Comparison of ENCODE assay signal across 8 mouse cellular contexts in genomic region chr6:71398829-71399609, GRCm38 (mm10). TPM values are rescaled to one million over a fixed set of nuclear protein-coding genes. Genes with fewer than 3 reads are reported as not detected.
A peak's percentile ranks its signal among the peaks of the same experiment; 100 is the strongest.
DNase-seq lines count a peak whose midpoint lies in the region; ATAC-seq and TF ChIP-seq lines count a peak whose summit lies in the region.

No protein-coding gene starts in this region.

- H3K36me3 ChIP-seq in lung, postnatal 0 days (ENCODE audit: insufficient read depth, low read length) = peaks cover 5% of the 10 kb centered on the region; the same call in 1 of the 2 replicates

- TF ChIP-seq CTCF in gastrocnemius, adult 2 months (IDR thresholded peaks at IDR 0.05) = peak; percentile 68
- peak; percentile 77 for TF ChIP-seq CTCF in lung, postnatal 0 days (IDR thresholded peaks at IDR 0.05)

- no peaks in the 10 kb centered on the region for H3K9me3 ChIP-seq in lung, postnatal 0 days (ENCODE audit: low read length)

- DNase-seq in gastrocnemius, adult 2 months = no peak
- no peak for DNase-seq in gastrocnemius, adult 8-10 months (ENCODE audit: low spot score in 2 of 2)
- DNase-seq in lung, postnatal 0 days (ENCODE audit: low spot score) = peak; percentile 50
- DNase-seq in lung, adult 18-20 months = no peak
- peak; percentile 35 for DNase-seq in c-Kit-positive CD71-negative TER-119-negative erythroid progenitor cells, embryonic 14.5 days (ENCODE audit: low read depth)
- peak; percentile 62 for DNase-seq in induced T-regulatory cell, adult 2 months (ENCODE audit: low read depth)
- peak; percentile 49 for DNase-seq in thymus, postnatal 25 days
- DNase-seq in spleen, postnatal 10 days (ENCODE audit: low spot score in 2 of 2) = no peak

- no peaks in the 10 kb centered on the region for H3K4me1 ChIP-seq in lung, postnatal 0 days (ENCODE audit: insufficient read depth, low read depth, low read length)

- 79% methylated on average over 4 of the region's 4 CpGs for WGBS in lung, postnatal 0 days

- no peak overlapping the region for H3K9ac ChIP-seq in lung, postnatal 0 days (replicated peaks; ENCODE audit: low read depth)

- no peak overlapping the region for H3K4me3 ChIP-seq in gastrocnemius, adult 2 months
- no peak overlapping the region for H3K4me3 ChIP-seq in lung, postnatal 0 days (ENCODE audit: low read depth, low read length)

- H3K4me2 ChIP-seq in lung, postnatal 0 days (replicated peaks; ENCODE audit: low read depth, low read length) = no peak overlapping the region

- H3K27ac ChIP-seq in gastrocnemius, adult 2 months = no peak overlapping the region
- H3K27ac ChIP-seq in lung, postnatal 0 days (ENCODE audit: low read length) = no peak overlapping the region

- intact Hi-C loops in gastrocnemius, adult 2 months (cut with DNase I) = loop anchor here (2.0 to 5.0 kb wide), 2 partner anchors 157 to 232 kb away; no protein-coding TSS in a partner anchor

- no peak for ATAC-seq in lung, postnatal 0 days

- no peaks in the 10 kb centered on the region for H3K27me3 ChIP-seq in lung, postnatal 0 days (replicated peaks; ENCODE audit: insufficient read depth, low read length)

- TF ChIP-seq EP300 in lung, postnatal 0 days (IDR thresholded peaks at IDR 0.05) = no peak

RNA-seq across cellular contexts. Expression of gene Cd8a, which starts 25.8 kb away (rescaled TPM):
- not detected for total RNA-seq in gastrocnemius, adult 2 months (2021)
- total RNA-seq in gastrocnemius, adult 8-10 months (2022) = not detected
- 0.10 TPM in 1 of 2 replicates, not detected in the other for polyA plus RNA-seq in lung, postnatal 0 days (2015; fragmentation: Nextera tagmentation; extraction: Ambion mirVana)

RNA-seq across cellular contexts. Expression of gene Rmnd5a, which starts 41.4 kb away (rescaled TPM):
- 100 to 1,000 TPM; 114 to 132 TPM for total RNA-seq in gastrocnemius, adult 2 months (2021)
- total RNA-seq in gastrocnemius, adult 8-10 months (2022) = 100 to 1,000 TPM; 137 to 183 (median 144) TPM
- polyA plus RNA-seq in lung, postnatal 0 days (2015; fragmentation: Nextera tagmentation; extraction: Ambion mirVana) = 12.5 and 13.0 TPM in 2 replicates

Comparison
In these comparisons a context has a peak if more than half of its experiments do, and no peak if none do; other contexts are left out.
1. DNase-seq: peak in lung, postnatal 0 days (single experiment), c-Kit-positive CD71-negative TER-119-negative erythroid progenitor cells, embryonic 14.5 days (single experiment), induced T-regulatory cell, adult 2 months (single experiment) and thymus, postnatal 25 days (single experiment); none in gastrocnemius, adult 2 months (single experiment), gastrocnemius, adult 8-10 months (0 of 2), lung, adult 18-20 months (0 of 2) and spleen, postnatal 10 days (0 of 2).